Mouse (Mus musculus): ENCODE data around the gene Xcl1. TPM values are rescaled to one million over a fixed set of nuclear protein-coding genes. Genes with fewer than 3 reads are reported as not detected.

Gene Xcl1
- polyA plus RNA-seq, 1 experiment from 2014 or later = not detected

GRCm38 (mm10) chr1:164972744-164973143, 37.4 kb upstream of the Xcl1 start:
- TF ChIP-seq CTCF (IDR thresholded peaks at IDR 0.05) = no peak
- no peak for TF ChIP-seq EP300 (IDR thresholded peaks at IDR 0.05)
- DNase-seq (ENCODE audit: low spot score) = no peak
- Histone ChIP-seq H3K27me3 (replicated peaks; ENCODE audit: insufficient read depth, low read length) (no peaks in the 10 kb centered on the region), H3K4me1 (ENCODE audit: insufficient read depth, low read depth, low read length) (no peaks in the 10 kb centered on the region), H3K36me3 (ENCODE audit: insufficient read depth, low read length) (no peaks in the 10 kb centered on the region), H3K4me3 (ENCODE audit: low read depth, low read length) (no peak overlapping the region), H3K27ac (ENCODE audit: low read length) (no peak overlapping the region), H3K9ac (replicated peaks; ENCODE audit: low read depth) (no peak overlapping the region), H3K4me2 (replicated peaks; ENCODE audit: low read depth, low read length) (no peak overlapping the region), H3K9me3 (ENCODE audit: low read length) (no peaks in the 10 kb centered on the region)
- 55% methylated on average over 5 of the region's 5 CpGs for WGBS
- ATAC-seq = no peak

DNA sequence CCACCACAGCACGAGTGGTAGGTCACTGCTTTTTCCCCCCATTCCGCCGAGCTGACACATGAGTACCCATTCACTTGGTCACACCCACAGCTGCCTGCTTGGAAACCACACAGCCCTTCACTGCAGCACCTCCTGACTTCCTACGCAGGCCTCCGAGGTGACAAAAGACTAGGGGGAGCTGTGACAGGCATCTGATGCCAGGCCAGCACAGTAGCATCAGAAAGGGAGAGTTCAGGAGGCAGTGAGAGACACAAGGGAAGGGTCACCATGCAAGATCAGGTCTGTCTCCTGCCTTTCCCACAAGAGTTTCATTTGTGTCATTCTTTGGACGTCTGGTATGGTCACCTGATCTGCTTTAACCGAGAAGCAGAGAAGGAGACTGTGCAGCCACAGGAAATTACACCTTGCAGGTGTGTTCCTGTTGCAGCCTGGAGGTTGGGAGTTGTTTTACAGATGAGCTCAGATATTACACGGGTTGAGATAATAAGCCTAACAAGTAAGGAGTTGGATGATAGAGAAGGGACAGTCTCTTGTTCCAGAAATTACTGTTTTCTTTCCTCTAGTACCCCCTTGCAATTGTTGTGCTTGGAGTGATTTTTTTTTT, 30.9 kb upstream of the Xcl1 start:
- Histone ChIP-seq H3K36me3 (ENCODE audit: insufficient read depth, low read length) (no peaks in the 10 kb centered on the region), H3K9ac (replicated peaks; ENCODE audit: low read depth) (no peak overlapping the region), H3K4me1 (ENCODE audit: insufficient read depth, low read depth, low read length) (no peaks in the 10 kb centered on the region), H3K27ac (ENCODE audit: low read length) (no peak overlapping the region), H3K4me3 (ENCODE audit: low read depth, low read length) (no peak overlapping the region), H3K4me2 (replicated peaks; ENCODE audit: low read depth, low read length) (no peak overlapping the region), H3K9me3 (ENCODE audit: low read length) (no peaks in the 10 kb centered on the region), H3K27me3 (replicated peaks; ENCODE audit: insufficient read depth, low read length) (no peaks in the 10 kb centered on the region)
- DNase-seq (ENCODE audit: low spot score) (no peak), ATAC-seq (no peak)
- no peak for TF ChIP-seq EP300 (IDR thresholded peaks at IDR 0.05)
- no peak for TF ChIP-seq CTCF (IDR thresholded peaks at IDR 0.05)
- WGBS = 29% methylated on average over 8 of the region's 8 CpGs

- DNase-seq (ENCODE audit: low spot score) = no peak
- Histone ChIP-seq H3K36me3 (ENCODE audit: insufficient read depth, low read length) (no peaks in the 10 kb centered on the region), H3K4me3 (ENCODE audit: low read depth, low read length) (no peak overlapping the region), H3K27ac (ENCODE audit: low read length) (no peak overlapping the region), H3K27me3 (replicated peaks; ENCODE audit: insufficient read depth, low read length) (no peaks in the 10 kb centered on the region), H3K4me2 (replicated peaks; ENCODE audit: low read depth, low read length) (no peak overlapping the region), H3K4me1 (ENCODE audit: insufficient read depth, low read depth, low read length) (no peaks in the 10 kb centered on the region), H3K9me3 (ENCODE audit: low read length) (no peaks in the 10 kb centered on the region), H3K9ac (replicated peaks; ENCODE audit: low read depth) (no peak overlapping the region)
- WGBS = 8% methylated on average over 2 of the region's 2 CpGs
- TF ChIP-seq CTCF (IDR thresholded peaks at IDR 0.05) (no peak), EP300 (IDR thresholded peaks at IDR 0.05) (no peak)
- ATAC-seq = no peak
Measured at GRCm38 (mm10) chr1:164960610-164961009, 25.3 kb upstream of the Xcl1 start.

DNA sequence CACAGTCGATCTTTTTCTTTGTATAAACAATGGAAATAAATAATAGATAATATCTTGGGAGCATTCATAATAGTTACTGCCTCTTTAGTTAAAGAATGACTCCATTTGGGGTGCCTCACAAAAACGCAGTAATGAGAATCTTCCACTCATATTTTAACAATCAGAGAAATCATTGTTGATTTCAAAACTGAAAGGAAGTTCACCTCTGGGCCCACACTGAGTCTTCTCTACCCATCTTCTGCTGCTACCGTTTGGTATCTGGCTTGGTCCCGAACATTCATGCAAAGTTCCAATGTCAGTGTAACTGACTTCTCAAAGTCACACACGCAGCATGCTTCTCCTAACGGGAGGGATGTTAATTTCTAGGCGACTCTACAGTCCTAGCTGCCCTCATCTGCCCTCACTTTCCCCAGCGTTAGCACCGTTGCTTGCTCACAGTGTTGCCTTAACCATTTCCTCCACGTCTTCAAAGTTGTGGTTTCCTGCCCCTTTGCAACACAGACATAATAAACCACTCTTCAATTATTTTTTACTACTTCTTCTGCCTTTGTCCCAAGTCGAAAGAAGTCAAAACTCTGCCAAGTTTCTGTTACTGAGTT, 24.6 kb upstream of the Xcl1 start:
- Histone ChIP-seq H3K9ac (replicated peaks; ENCODE audit: low read depth) (no peak overlapping the region), H3K9me3 (ENCODE audit: low read length) (no peaks in the 10 kb centered on the region), H3K4me3 (ENCODE audit: low read depth, low read length) (no peak overlapping the region), H3K27ac (ENCODE audit: low read length) (no peak overlapping the region), H3K4me2 (replicated peaks; ENCODE audit: low read depth, low read length) (no peak overlapping the region), H3K27me3 (replicated peaks; ENCODE audit: insufficient read depth, low read length) (no peaks in the 10 kb centered on the region), H3K4me1 (ENCODE audit: insufficient read depth, low read depth, low read length) (no peaks in the 10 kb centered on the region), H3K36me3 (ENCODE audit: insufficient read depth, low read length) (no peaks in the 10 kb centered on the region)
- 43% methylated on average over 11 of the region's 11 CpGs for WGBS
- TF ChIP-seq CTCF (IDR thresholded peaks at IDR 0.05) (no peak), EP300 (IDR thresholded peaks at IDR 0.05) (no peak)
- DNase-seq (ENCODE audit: low spot score) (no peak), ATAC-seq (no peak)

GRCm38 (mm10) chr1:164959160-164959559, 23.8 kb upstream of the Xcl1 start:
- Histone ChIP-seq H3K36me3 (ENCODE audit: insufficient read depth, low read length) (no peaks in the 10 kb centered on the region), H3K27ac (ENCODE audit: low read length) (no peak overlapping the region), H3K4me1 (ENCODE audit: insufficient read depth, low read depth, low read length) (no peaks in the 10 kb centered on the region), H3K4me3 (ENCODE audit: low read depth, low read length) (no peak overlapping the region), H3K4me2 (replicated peaks; ENCODE audit: low read depth, low read length) (no peak overlapping the region), H3K9me3 (ENCODE audit: low read length) (no peaks in the 10 kb centered on the region), H3K9ac (replicated peaks; ENCODE audit: low read depth) (no peak overlapping the region), H3K27me3 (replicated peaks; ENCODE audit: insufficient read depth, low read length) (no peaks in the 10 kb centered on the region)
- no peak for DNase-seq (ENCODE audit: low spot score)
- WGBS = 71% methylated on average over 3 of the region's 3 CpGs
- no peak for ATAC-seq
- TF ChIP-seq CTCF (IDR thresholded peaks at IDR 0.05) = no peak
- no peak for TF ChIP-seq EP300 (IDR thresholded peaks at IDR 0.05)

DNA sequence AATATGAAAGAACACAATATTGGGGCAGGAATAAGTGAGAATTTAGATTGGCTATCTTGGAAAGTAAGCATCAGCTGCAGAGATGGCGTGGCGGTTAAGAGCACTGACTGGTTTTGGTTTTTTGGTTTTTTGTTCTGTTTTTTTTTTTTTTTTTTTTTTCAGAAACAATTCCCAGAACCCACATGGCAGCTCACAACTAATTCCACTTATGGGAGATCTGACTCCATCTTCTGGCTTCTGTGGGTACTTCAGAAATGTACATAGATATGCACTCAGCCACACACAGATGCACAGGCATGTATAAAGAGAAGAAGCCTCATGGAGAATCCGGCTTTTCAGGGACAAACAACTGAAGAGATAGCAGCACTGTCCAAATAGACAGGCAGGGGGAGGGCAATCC, 22.6 kb upstream of the Xcl1 start:
- no peak for TF ChIP-seq CTCF (IDR thresholded peaks at IDR 0.05)
- no peak for TF ChIP-seq EP300 (IDR thresholded peaks at IDR 0.05)
- Histone ChIP-seq H3K27ac (ENCODE audit: low read length) (no peak overlapping the region), H3K4me2 (replicated peaks; ENCODE audit: low read depth, low read length) (no peak overlapping the region), H3K9me3 (ENCODE audit: low read length) (no peaks in the 10 kb centered on the region), H3K36me3 (ENCODE audit: insufficient read depth, low read length) (no peaks in the 10 kb centered on the region), H3K4me3 (ENCODE audit: low read depth, low read length) (no peak overlapping the region), H3K27me3 (replicated peaks; ENCODE audit: insufficient read depth, low read length) (no peaks in the 10 kb centered on the region), H3K4me1 (ENCODE audit: insufficient read depth, low read depth, low read length) (no peaks in the 10 kb centered on the region), H3K9ac (replicated peaks; ENCODE audit: low read depth) (no peak overlapping the region)
- DNase-seq (ENCODE audit: low spot score) (no peak), ATAC-seq (no peak)
- WGBS = 82% methylated on average over 3 of the region's 3 CpGs

All from lung, postnatal 0 days (tissue).